Mouse (Mus musculus): Measurements from ENCODE around the gene Fads2. TPM values are rescaled to one million over a fixed set of nuclear protein-coding genes. Genes with fewer than 3 reads are reported as not detected.

The Fads2 gene
- polyA plus RNA-seq, 1 experiment from 2014 or later = 133 TPM

DNA sequence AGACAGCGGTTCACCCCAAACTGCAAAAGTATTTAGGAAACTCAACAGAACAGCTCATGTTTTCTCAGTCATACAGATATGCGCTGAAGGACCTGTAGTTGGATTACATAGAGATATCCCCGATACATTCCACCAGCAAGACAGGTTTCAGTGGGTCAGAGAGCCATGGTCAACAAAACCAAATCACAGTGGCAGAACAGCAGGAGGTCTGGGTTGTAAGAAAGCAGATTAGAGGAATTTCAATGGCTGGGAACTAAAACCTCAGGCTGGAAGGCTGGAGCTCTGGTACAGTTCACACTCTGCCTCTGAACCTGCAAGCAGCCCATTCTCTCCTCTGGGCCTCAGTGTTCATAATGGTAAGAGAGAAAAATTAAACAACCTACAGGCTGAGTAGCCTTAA lies 15.1 kb upstream of the Fads2 start:
- WGBS = 67% methylated on average over 3 of the region's 3 CpGs
- Histone ChIP-seq H3K4me1 (no peaks in the 10 kb centered on the region), H3K4me2 (replicated peaks) (no peak overlapping the region), H3K27ac (no peak overlapping the region), H3K36me3 (no peaks in the 10 kb centered on the region), H3K9me3 (no peaks in the 10 kb centered on the region), H3K9ac (no peak overlapping the region), H3K4me3 (no peak overlapping the region), H3K27me3 (replicated peaks) (no peaks in the 10 kb centered on the region)
- no peak for ATAC-seq (ENCODE audit: low FRiP score, low read depth)

DNA sequence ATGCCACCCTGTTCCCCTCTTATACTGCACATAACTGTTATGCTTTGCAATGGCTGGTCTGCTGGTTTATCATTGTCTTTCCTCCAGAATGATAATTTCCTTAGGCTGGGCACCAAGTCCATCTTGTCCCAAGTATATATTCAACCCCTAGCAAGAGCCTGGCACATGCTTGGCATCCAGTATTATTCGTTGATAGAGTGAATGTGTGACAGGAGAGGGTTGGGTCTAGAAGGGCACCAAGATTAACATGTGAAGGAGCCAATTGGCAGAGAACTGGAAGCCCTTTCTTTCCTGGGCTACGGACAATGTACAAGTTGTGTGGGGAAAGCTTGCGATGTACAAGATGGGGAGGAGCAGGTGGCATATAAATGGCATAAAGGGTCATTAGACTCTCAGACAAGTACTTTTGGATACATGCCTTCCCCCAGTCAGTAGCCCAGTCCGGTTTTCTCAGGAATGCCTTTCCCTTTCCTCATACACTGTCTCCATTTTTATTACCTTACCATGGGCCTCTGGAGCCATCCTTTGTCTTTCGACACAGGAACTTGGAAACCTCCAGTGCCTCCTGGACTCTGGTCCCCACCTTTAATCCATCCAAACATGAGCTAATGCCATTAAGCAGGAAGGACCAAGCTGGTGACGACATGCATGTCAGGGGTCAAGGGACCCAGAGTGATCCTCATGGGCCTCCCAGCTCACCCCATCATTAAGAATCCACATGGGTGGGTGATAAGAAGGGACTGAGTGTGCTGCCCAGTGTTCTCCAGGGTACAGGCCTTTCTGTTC lies 14.0 kb upstream of the Fads2 start:
- H3K4me3 ChIP-seq = no peak overlapping the region
- H3K27me3 ChIP-seq (replicated peaks) = no peaks in the 10 kb centered on the region
- no peaks in the 10 kb centered on the region for H3K36me3 ChIP-seq
- H3K9me3 ChIP-seq = no peaks in the 10 kb centered on the region
- 78% methylated on average over 6 of the region's 6 CpGs for WGBS
- no peak overlapping the region for H3K27ac ChIP-seq
- ATAC-seq (ENCODE audit: low FRiP score, low read depth) = no peak
- no peak overlapping the region for H3K4me2 ChIP-seq (replicated peaks)
- no peaks in the 10 kb centered on the region for H3K4me1 ChIP-seq
- no peak overlapping the region for H3K9ac ChIP-seq

DNA sequence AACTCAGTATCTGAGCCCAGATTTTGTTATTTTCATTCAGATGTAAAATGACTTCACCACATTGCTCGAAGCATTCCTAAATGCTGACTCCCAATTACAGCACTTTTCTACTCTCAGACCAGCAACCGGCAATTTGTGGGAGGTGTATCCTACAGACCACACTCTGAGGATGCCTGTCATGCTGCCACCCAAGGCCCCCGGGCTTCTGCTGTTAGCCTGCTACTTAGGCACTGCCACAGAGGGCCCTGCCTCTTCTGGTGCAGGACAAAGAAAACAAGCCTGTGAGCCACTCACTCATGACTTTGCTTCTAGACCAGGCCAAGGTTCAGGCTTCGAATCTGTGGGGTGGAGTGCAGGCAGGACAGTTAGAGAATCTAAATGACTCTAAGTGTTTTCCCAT lies 11.4 kb upstream of the Fads2 start:
- no peak overlapping the region for H3K27ac ChIP-seq
- no peaks in the 10 kb centered on the region for H3K27me3 ChIP-seq (replicated peaks)
- H3K4me1 ChIP-seq = no peaks in the 10 kb centered on the region
- H3K9me3 ChIP-seq = no peaks in the 10 kb centered on the region
- H3K4me3 ChIP-seq = no peak overlapping the region
- H3K9ac ChIP-seq = no peak overlapping the region
- no peak for ATAC-seq (ENCODE audit: low FRiP score, low read depth)
- H3K4me2 ChIP-seq (replicated peaks) = no peak overlapping the region
- H3K36me3 ChIP-seq = no peaks in the 10 kb centered on the region
- 78% methylated on average over 4 of the region's 4 CpGs for WGBS

DNA sequence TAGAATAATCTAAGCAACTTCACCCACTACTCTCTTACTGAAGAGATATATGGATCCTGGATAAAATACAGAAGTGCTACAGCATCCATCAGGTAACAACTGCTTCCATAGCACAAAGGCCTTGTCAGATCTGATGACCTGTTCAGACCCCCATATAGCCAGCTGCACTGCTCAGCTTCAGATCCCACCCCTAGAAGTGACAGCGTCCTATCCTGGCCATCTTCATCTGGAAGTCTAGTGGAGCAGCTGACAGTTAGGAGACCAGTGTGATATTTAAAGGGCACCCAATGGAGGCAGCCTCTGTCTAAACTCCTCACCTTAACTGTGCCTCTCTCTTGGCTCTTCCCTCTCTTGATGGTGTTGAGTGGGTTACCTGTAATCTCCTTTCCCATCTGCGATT lies 7.1 kb upstream of the Fads2 start:
- no peaks in the 10 kb centered on the region for H3K9me3 ChIP-seq
- no peaks in the 10 kb centered on the region for H3K4me1 ChIP-seq
- H3K36me3 ChIP-seq = no peaks in the 10 kb centered on the region
- no peak overlapping the region for H3K4me2 ChIP-seq (replicated peaks)
- H3K9ac ChIP-seq = no peak overlapping the region
- no peak for ATAC-seq (ENCODE audit: low FRiP score, low read depth)
- no peak overlapping the region for H3K4me3 ChIP-seq
- no peaks in the 10 kb centered on the region for H3K27me3 ChIP-seq (replicated peaks)
- no peak overlapping the region for H3K27ac ChIP-seq
- WGBS = 87% methylated on average over 2 of the region's 2 CpGs

DNA sequence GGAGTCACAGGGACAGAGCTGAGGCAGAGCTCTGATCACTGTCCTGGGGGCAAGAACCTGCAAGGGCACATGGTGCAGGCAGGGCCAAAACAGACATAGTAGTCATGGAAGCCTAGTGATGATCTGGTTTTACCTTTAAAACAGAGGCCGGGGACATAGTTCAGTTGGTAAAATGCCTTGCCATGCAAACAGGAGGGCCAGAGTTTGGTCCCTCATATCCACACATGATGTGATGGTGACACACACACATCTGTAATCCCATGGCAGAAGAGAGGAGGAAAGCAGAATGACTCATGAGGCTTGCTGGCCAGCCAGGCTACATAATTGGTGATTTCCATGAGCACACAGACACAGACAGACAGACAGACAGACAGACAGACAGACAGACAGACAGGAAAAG lies 6.6 kb upstream of the Fads2 start:
- H3K9ac ChIP-seq = no peak overlapping the region

DNA sequence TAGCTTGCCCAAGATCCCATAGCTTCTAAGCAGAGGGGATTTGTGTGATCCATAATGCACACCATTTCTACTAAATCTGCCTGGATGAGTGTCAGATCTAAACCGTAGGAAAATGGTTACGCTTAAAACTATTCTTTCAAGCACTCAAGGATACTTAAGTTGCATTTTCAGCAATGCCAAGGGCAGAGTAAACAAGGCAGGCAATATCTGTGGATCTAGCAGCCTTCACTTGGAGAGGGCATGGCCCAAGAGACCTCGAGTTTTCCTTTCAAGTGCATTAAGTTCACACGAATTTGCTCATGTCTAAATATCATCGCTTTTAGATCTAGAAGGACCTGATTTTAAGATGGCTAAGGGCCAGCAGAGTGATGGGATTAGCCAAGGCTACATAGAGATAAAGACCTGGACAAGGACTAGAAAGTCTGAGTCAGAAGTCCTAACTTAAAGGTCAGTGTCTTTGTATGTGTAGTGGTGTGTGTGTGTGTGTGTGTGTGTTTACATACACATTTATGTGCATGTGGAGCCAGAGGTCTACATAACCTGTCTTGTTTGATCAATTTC lies 5.6 kb upstream of the Fads2 start:
- H3K36me3 ChIP-seq = no peaks in the 10 kb centered on the region

More for the DNA sequence above, 6.6 kb upstream of the Fads2 start:
- no peaks in the 10 kb centered on the region for H3K9me3 ChIP-seq
- no peak overlapping the region for H3K27ac ChIP-seq
- H3K4me2 ChIP-seq (replicated peaks) = no peak overlapping the region
- 100% methylated on average over 1 of the region's 1 CpGs for WGBS
- no peaks in the 10 kb centered on the region for H3K4me1 ChIP-seq
- ATAC-seq (ENCODE audit: low FRiP score, low read depth) = no peak
- H3K36me3 ChIP-seq = no peaks in the 10 kb centered on the region
- no peaks in the 10 kb centered on the region for H3K27me3 ChIP-seq (replicated peaks)
- no peak overlapping the region for H3K4me3 ChIP-seq

DNA sequence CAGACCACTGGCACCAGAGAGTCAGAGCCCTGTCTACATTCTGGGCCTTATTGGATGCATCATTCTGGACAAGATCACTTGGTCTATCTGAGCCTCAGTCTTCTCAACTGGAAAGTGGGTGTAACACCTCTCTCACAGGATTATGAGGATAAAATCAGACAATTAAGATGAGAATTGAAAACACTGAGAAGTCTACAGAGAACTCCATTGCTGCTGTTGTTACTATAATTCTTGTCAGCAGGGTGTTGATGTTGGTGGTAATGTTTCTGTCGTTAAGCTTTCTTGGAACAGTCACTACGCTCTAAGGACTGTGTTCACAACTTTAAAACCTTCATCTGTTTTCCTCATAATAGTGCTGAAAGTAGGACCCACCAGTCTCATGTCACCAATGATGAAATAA lies 5.1 kb upstream of the Fads2 start:
- Histone ChIP-seq H3K9me3 (no peaks in the 10 kb centered on the region), H3K4me1 (peaks cover 3% of the 10 kb centered on the region; the same call in 1 of the 2 replicates), H3K27ac (no peak overlapping the region), H3K9ac (no peak overlapping the region), H3K27me3 (replicated peaks) (no peaks in the 10 kb centered on the region), H3K36me3 (no peaks in the 10 kb centered on the region), H3K4me3 (no peak overlapping the region), H3K4me2 (replicated peaks) (no peak overlapping the region)
- ATAC-seq (ENCODE audit: low FRiP score, low read depth) = no peak
- WGBS = 87% methylated on average over 2 of the region's 2 CpGs

More for the DNA sequence above, 5.6 kb upstream of the Fads2 start:
- H3K4me3 ChIP-seq = no peak overlapping the region
- WGBS = 94% methylated on average over 5 of the region's 5 CpGs
- peaks cover 3% of the 10 kb centered on the region; the same call in 1 of the 2 replicates for H3K4me1 ChIP-seq
- no peaks in the 10 kb centered on the region for H3K27me3 ChIP-seq (replicated peaks)
- no peak for ATAC-seq (ENCODE audit: low FRiP score, low read depth)
- no peak overlapping the region for H3K4me2 ChIP-seq (replicated peaks)
- H3K9me3 ChIP-seq = no peaks in the 10 kb centered on the region
- no peak overlapping the region for H3K9ac ChIP-seq
- H3K27ac ChIP-seq = no peak overlapping the region

DNA sequence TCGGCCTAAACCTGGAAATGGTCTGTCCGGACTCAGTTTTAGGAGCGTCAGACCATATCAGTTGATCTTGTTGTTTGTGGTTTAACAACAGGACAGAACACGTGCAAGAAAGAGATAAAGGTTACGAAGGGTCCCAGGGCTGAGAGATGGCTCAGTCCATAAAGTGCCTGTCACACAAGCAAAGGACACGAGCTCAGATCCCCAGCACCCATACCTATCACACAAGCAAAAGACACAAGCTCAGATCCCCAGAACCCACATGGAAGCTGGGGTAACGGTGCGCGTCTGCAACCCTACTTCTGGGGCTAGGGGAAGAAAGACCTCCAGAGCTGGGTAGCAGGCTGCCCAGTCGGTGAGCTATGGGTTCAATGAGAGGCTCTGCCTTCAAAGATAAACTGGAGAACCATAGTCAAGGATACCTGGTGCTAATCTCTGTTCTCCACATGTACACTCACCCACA lies 3.5 kb upstream of the Fads2 start:
- Histone ChIP-seq H3K4me2 (replicated peaks) (no peak overlapping the region), H3K4me1 (peaks cover 5% of the 10 kb centered on the region), H3K27ac (no peak overlapping the region), H3K9me3 (no peaks in the 10 kb centered on the region), H3K9ac (no peak overlapping the region), H3K36me3 (no peaks in the 10 kb centered on the region), H3K4me3 (no peak overlapping the region), H3K27me3 (replicated peaks) (no peaks in the 10 kb centered on the region)
- no peak for ATAC-seq (ENCODE audit: low FRiP score, low read depth)
- 85% methylated on average over 10 of the region's 10 CpGs for WGBS

DNA sequence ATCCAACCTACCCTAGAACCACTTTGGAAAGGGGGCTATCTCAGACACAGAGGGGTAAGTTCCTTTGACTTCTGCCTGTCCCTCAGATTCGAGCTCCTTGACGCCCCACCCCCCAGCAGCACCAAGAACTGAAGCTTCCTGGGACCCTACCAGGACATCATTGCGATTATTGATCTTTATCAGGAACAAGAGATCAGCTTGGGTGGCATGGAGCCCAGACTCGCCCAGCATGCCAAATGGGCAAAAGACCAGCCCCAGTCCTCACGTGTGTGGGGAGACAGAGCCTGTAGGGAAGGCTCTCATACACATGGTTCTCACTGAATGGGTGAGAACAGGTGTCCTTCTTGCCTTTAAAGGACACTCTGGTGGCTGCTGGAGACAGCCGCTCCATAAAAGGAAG lies 2.7 kb upstream of the Fads2 start:
- Histone ChIP-seq H3K27ac (no peak overlapping the region), H3K4me1 (peaks cover 13% of the 10 kb centered on the region), H3K9me3 (no peaks in the 10 kb centered on the region), H3K27me3 (replicated peaks) (no peaks in the 10 kb centered on the region), H3K9ac (no peak overlapping the region), H3K4me3 (no peak overlapping the region), H3K36me3 (no peaks in the 10 kb centered on the region), H3K4me2 (replicated peaks) (no peak overlapping the region)
- no peak for ATAC-seq (ENCODE audit: low FRiP score, low read depth)
- WGBS = 87% methylated on average over 6 of the region's 6 CpGs

DNA sequence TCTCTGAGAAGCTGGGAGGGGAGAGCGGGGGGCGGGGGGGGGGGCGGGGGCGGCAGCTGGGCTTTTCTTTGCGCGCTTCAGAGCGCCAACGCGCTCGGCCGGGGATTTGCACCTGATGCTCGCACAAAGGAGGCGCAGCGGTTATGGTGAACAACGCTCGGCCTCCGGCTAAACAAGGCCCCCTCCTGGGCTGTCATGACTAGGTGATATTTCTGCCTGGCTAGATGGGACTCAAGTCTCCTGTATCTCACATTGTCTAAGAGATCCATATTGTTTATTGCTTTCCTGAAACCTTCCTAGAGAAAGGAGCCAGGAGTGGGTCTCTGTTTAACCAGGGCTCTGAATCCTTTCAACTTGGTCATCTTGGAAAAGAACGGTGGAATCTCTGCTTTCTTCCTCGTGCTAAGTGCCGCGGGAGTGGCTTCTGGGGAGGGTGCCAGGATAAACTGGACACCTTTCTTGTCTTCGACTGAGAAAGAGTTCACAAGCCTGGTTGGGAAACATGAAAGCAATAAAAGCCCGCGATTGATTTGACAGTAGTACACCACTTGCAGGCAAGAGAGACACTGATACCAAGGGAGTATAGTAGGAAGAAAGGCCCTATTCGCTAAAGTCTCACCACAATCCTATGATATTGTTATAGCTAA lies 631 bp upstream of the Fads2 start:
- Histone ChIP-seq H3K4me3 (peak overlapping the region; percentile 76), H3K4me2 (replicated peaks) (peak overlapping the region; percentile 79), H3K27me3 (replicated peaks) (no peaks in the 10 kb centered on the region), H3K9ac (peak overlapping the region; percentile 87), H3K27ac (peak overlapping the region; percentile 91), H3K9me3 (no peaks in the 10 kb centered on the region), H3K36me3 (peaks cover 3% of the 10 kb centered on the region; the same call in 1 of the 2 replicates), H3K4me1 (peaks cover 34% of the 10 kb centered on the region)
- 3% methylated on average over 25 of the region's 25 CpGs for WGBS
- ATAC-seq (ENCODE audit: low FRiP score, low read depth) = peak; percentile 70; the same call in 1 of the 2 replicates

DNA sequence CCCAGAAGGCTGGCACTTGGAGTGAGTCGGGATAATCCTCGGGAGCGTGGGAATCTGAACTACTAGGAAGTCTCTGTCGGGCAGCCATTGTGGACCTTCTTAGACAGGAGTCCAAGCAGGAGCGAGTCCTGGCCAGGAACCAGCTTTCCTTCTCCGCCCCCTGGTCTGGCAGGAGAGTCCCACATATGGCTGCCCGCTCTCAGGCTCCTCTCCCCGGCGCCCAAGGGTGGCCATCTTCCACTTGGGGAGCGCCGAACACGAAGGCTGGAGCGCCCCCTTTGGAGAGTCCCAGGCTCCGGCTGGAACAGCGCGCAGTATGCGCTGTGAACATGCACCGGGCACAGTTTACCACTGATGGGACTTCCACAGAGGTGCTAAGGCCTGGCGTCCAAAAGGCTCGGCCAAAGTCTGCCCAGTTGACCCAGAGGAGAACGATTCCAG lies 895 bp downstream of the Fads2 start:
- no peaks in the 10 kb centered on the region for H3K9me3 ChIP-seq
- H3K4me2 ChIP-seq (replicated peaks) = peak overlapping the region; percentile 79
- WGBS = under 1% methylated on average over 21 of the region's 21 CpGs
- H3K36me3 ChIP-seq = peaks cover 13% of the 10 kb centered on the region
- peak overlapping the region; percentile 91 for H3K27ac ChIP-seq
- no peaks in the 10 kb centered on the region for H3K27me3 ChIP-seq (replicated peaks)
- peaks cover 49% of the 10 kb centered on the region for H3K4me1 ChIP-seq
- peak overlapping the region; percentile 87 for H3K9ac ChIP-seq
- H3K4me3 ChIP-seq = peak overlapping the region; percentile 76
- peak; percentile 66 for ATAC-seq (ENCODE audit: low FRiP score, low read depth)

DNA sequence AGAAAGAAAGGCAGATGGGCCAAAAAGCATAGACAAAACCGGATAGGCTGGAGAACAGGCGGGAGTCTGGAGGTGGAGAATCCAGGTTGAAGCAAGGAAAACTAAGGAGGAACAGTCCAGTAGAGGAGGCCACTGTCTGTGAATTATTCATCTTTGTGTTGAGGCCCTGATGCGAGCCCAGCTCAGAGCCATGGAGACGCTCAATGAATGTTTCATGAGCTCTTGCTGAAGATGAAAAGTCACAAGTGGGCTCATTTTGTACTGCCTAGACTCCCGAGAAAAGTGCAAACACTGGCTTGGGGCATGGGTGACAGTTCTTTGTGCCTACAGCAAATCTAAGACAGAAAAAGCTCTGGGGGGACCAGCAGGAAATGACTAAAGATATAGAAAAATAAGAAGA lies 3.7 kb downstream of the Fads2 start:
- 43% methylated on average over 5 of the region's 5 CpGs for WGBS
- ATAC-seq (ENCODE audit: low FRiP score, low read depth) = no peak
- H3K4me1 ChIP-seq = peaks cover 53% of the 10 kb centered on the region
- H3K27me3 ChIP-seq (replicated peaks) = no peaks in the 10 kb centered on the region
- H3K27ac ChIP-seq = no peak overlapping the region
- H3K9ac ChIP-seq = 0 out of 2 replicates have a peak overlapping the region, but pooled peaks have one; percentile 27
- H3K9me3 ChIP-seq = no peaks in the 10 kb centered on the region
- 0 out of 2 replicates have a peak overlapping the region, but pooled peaks have one; percentile 5 for H3K4me3 ChIP-seq
- H3K36me3 ChIP-seq = peaks cover 38% of the 10 kb centered on the region
- H3K4me2 ChIP-seq (replicated peaks) = peak overlapping the region; percentile 79
